ENCODE assay signal across 7 mouse cellular contexts in genomic region chr2:25577951-25578795, GRCm38 (mm10). TPM values are rescaled to one million over a fixed set of nuclear protein-coding genes. Genes with fewer than 3 reads are reported as not detected.
DNase-seq lines count a peak whose midpoint lies in the region; ATAC-seq and TF ChIP-seq lines count a peak whose summit lies in the region.

No protein-coding gene starts in this region.

- peaks cover 58% of the 10 kb centered on the region for H3K27me3 ChIP-seq in lung, embryonic 15.5 days
- H3K27me3 ChIP-seq in forebrain, postnatal 0 days (ENCODE audit: insufficient read depth, low read length): peaks cover 40% of the 10 kb centered on the region
- H3K27me3 ChIP-seq in liver, embryonic 13.5 days: peaks cover 62% of the 10 kb centered on the region
- H3K27me3 ChIP-seq in stomach, postnatal 0 days (ENCODE audit: control insufficient read depth, insufficient read depth, low read length): peaks cover 26% of the 10 kb centered on the region

- ATAC-seq in lung, embryonic 15.5 days (ENCODE audit: borderline replicate concordance, extremely low read depth, low FRiP score, low TSS enrichment): no peak
- no peak for ATAC-seq in forebrain, postnatal 0 days
- no peak for ATAC-seq in liver, embryonic 13.5 days (ENCODE audit: low read depth)
- ATAC-seq in stomach, postnatal 0 days (ENCODE audit: low FRiP score, low TSS enrichment): no peak

- peaks cover 78% of the 10 kb centered on the region for H3K4me1 ChIP-seq in lung, embryonic 15.5 days
- peaks cover 34% of the 10 kb centered on the region for H3K4me1 ChIP-seq in forebrain, postnatal 0 days (ENCODE audit: insufficient read depth)
- peaks cover 82% of the 10 kb centered on the region for H3K4me1 ChIP-seq in liver, embryonic 13.5 days (replicated peaks)
- H3K4me1 ChIP-seq in stomach, postnatal 0 days (replicated peaks; ENCODE audit: control insufficient read depth, insufficient read depth): peaks cover 12% of the 10 kb centered on the region; the same call in 1 of the 2 replicates

- peak overlapping the region; percentile 22 for H3K4me3 ChIP-seq in lung, embryonic 15.5 days
- peak overlapping the region; percentile 21; the same call in 1 of the 2 replicates for H3K4me3 ChIP-seq in forebrain, postnatal 0 days (ENCODE audit: low read depth, low read length)
- H3K4me3 ChIP-seq in liver, embryonic 13.5 days (replicated peaks): peak overlapping the region; percentile 23
- H3K4me3 ChIP-seq in stomach, postnatal 0 days (ENCODE audit: low read depth, low read length): peak overlapping the region; percentile 18; the same call in 1 of the 2 replicates

- no peaks in the 10 kb centered on the region for H3K9me3 ChIP-seq in lung, embryonic 15.5 days
- H3K9me3 ChIP-seq in forebrain, postnatal 0 days (ENCODE audit: low read length): no peaks in the 10 kb centered on the region
- no peaks in the 10 kb centered on the region for H3K9me3 ChIP-seq in liver, embryonic 13.5 days (replicated peaks)
- H3K9me3 ChIP-seq in stomach, postnatal 0 days (ENCODE audit: control insufficient read depth, low read length): no peaks in the 10 kb centered on the region

- TF ChIP-seq EP300 in stomach, postnatal 0 days (optimal IDR thresholded peaks at IDR 0.05): no peak

- peaks cover 1% of the 10 kb centered on the region; the same call in 1 of the 2 replicates for H3K36me3 ChIP-seq in lung, embryonic 15.5 days
- H3K36me3 ChIP-seq in forebrain, postnatal 0 days (ENCODE audit: insufficient read depth): peaks cover 25% of the 10 kb centered on the region; the same call in 1 of the 2 replicates
- peaks cover 5% of the 10 kb centered on the region; the same call in 1 of the 2 replicates for H3K36me3 ChIP-seq in liver, embryonic 13.5 days
- no peaks in the 10 kb centered on the region for H3K36me3 ChIP-seq in stomach, postnatal 0 days (ENCODE audit: control insufficient read depth, insufficient read depth, low read length)

- H3K27ac ChIP-seq in lung, embryonic 15.5 days: no peak overlapping the region
- no peak overlapping the region for H3K27ac ChIP-seq in forebrain, postnatal 0 days (ENCODE audit: low read depth, low read length)
- no peak overlapping the region for H3K27ac ChIP-seq in liver, embryonic 13.5 days
- H3K27ac ChIP-seq in stomach, postnatal 0 days (replicated peaks): no peak overlapping the region

- H3K4me2 ChIP-seq in lung, embryonic 15.5 days: peak overlapping the region; percentile 46
- peak overlapping the region; percentile 14 for H3K4me2 ChIP-seq in forebrain, postnatal 0 days (ENCODE audit: low read depth)
- H3K4me2 ChIP-seq in liver, embryonic 13.5 days: peak overlapping the region; percentile 28
- H3K4me2 ChIP-seq in stomach, postnatal 0 days (replicated peaks; ENCODE audit: low read depth): peak overlapping the region; percentile 33

- WGBS in lung, embryonic 15.5 days: 5% methylated on average over 75 of the region's 75 CpGs
- 13% methylated on average over 75 of the region's 75 CpGs for WGBS in forebrain, postnatal 0 days
- 7% methylated on average over 75 of the region's 75 CpGs for WGBS in liver, embryonic 13.5 days (ENCODE audit: insufficient replicate concordance)
- 9% methylated on average over 71 of the region's 75 CpGs for WGBS in stomach, postnatal 0 days

- peak; percentile 37; the same call in 1 of the 2 replicates for TF ChIP-seq CTCF in forebrain, postnatal 0 days (IDR thresholded peaks at IDR 0.05; ENCODE audit: low read depth)
- TF ChIP-seq CTCF in stomach, postnatal 0 days (IDR thresholded peaks at IDR 0.05; ENCODE audit: low read depth): peak; percentile 50

- no peak overlapping the region for H3K9ac ChIP-seq in lung, embryonic 15.5 days
- H3K9ac ChIP-seq in forebrain, postnatal 0 days: no peak overlapping the region
- H3K9ac ChIP-seq in liver, embryonic 13.5 days: no peak overlapping the region
- no peak overlapping the region for H3K9ac ChIP-seq in stomach, postnatal 0 days (ENCODE audit: low read length)

- no peak for DNase-seq in lung, postnatal 36 days
- peak; percentile 67 to 77 for DNase-seq in cerebellum, postnatal 10 days
- DNase-seq in forebrain, postnatal 0 days: peak; percentile 30
- DNase-seq in liver, embryonic 13.5 days: no peak
- peak; percentile 39 for DNase-seq in stomach, postnatal 0 days (ENCODE audit: low spot score)
- DNase-seq in frontal cortex, adult 2 months (ENCODE audit: extremely low spot score in 1 of 2, low spot score in 1 of 2): no peak

RNA-seq across cellular contexts. Expression of gene Phpt1, which starts 3.1 kb away (rescaled TPM):
- 163 and 177 TPM in 2 replicates for polyA plus RNA-seq in lung, embryonic 15.5 days (2015; fragmentation: Nextera tagmentation; extraction: Ambion mirVana)
- total RNA-seq in forebrain, postnatal 0 days (2014; rRNA removed): 33.7 and 43.2 TPM in 2 replicates
- 171 and 185 TPM in 2 replicates for polyA plus RNA-seq in forebrain, postnatal 0 days (2015; fragmentation: Nextera tagmentation; extraction: Ambion mirVana)
- polyA plus RNA-seq in liver, embryonic 13.5 days (2015; fragmentation: Nextera tagmentation; extraction: Ambion mirVana): 50.2 and 50.3 TPM in 2 replicates
- 87.0 and 87.5 TPM in 2 replicates for polyA plus RNA-seq in stomach, postnatal 0 days (2015; fragmentation: Nextera tagmentation; extraction: Ambion mirVana)
- 134 and 161 TPM in 2 replicates for polyA plus RNA-seq in frontal cortex, adult 2 months (2012; rRNA removed)

RNA-seq across cellular contexts. Expression of gene Ajm1, which starts 3.4 kb away (rescaled TPM):
- polyA plus RNA-seq in lung, embryonic 15.5 days (2015; fragmentation: Nextera tagmentation; extraction: Ambion mirVana): 0.09 TPM in 1 of 2 replicates, not detected in the other
- 13.5 and 16.0 TPM in 2 replicates for total RNA-seq in forebrain, postnatal 0 days (2014; rRNA removed)
- polyA plus RNA-seq in forebrain, postnatal 0 days (2015; fragmentation: Nextera tagmentation; extraction: Ambion mirVana): 11.3 and 13.7 TPM in 2 replicates
- 0.02 TPM in 1 of 2 replicates, not detected in the other for polyA plus RNA-seq in liver, embryonic 13.5 days (2015; fragmentation: Nextera tagmentation; extraction: Ambion mirVana)
- polyA plus RNA-seq in stomach, postnatal 0 days (2015; fragmentation: Nextera tagmentation; extraction: Ambion mirVana): 0.29 and 0.52 TPM in 2 replicates
- polyA plus RNA-seq in frontal cortex, adult 2 months (2012; rRNA removed): 114 and 122 TPM in 2 replicates

RNA-seq across cellular contexts. Expression of gene Mamdc4, which starts 3.5 kb away (rescaled TPM):
- 4.5 and 7.1 TPM in 2 replicates for polyA plus RNA-seq in lung, embryonic 15.5 days (2015; fragmentation: Nextera tagmentation; extraction: Ambion mirVana)
- total RNA-seq in forebrain, postnatal 0 days (2014; rRNA removed): 1.0 and 9.0 TPM in 2 replicates
- polyA plus RNA-seq in forebrain, postnatal 0 days (2015; fragmentation: Nextera tagmentation; extraction: Ambion mirVana): 0.21 and 0.26 TPM in 2 replicates
- polyA plus RNA-seq in liver, embryonic 13.5 days (2015; fragmentation: Nextera tagmentation; extraction: Ambion mirVana): 1.6 and 2.7 TPM in 2 replicates
- 0.34 and 0.55 TPM in 2 replicates for polyA plus RNA-seq in stomach, postnatal 0 days (2015; fragmentation: Nextera tagmentation; extraction: Ambion mirVana)
- 2.1 and 2.5 TPM in 2 replicates for polyA plus RNA-seq in frontal cortex, adult 2 months (2012; rRNA removed)

RNA-seq across cellular contexts. Expression of gene Edf1, which starts 20.5 kb away (rescaled TPM):
- polyA plus RNA-seq in lung, embryonic 15.5 days (2015; fragmentation: Nextera tagmentation; extraction: Ambion mirVana): 311 and 323 TPM in 2 replicates
- total RNA-seq in forebrain, postnatal 0 days (2014; rRNA removed): 151 and 174 TPM in 2 replicates
- 368 and 392 TPM in 2 replicates for polyA plus RNA-seq in forebrain, postnatal 0 days (2015; fragmentation: Nextera tagmentation; extraction: Ambion mirVana)
- polyA plus RNA-seq in liver, embryonic 13.5 days (2015; fragmentation: Nextera tagmentation; extraction: Ambion mirVana): 275 and 306 TPM in 2 replicates
- polyA plus RNA-seq in stomach, postnatal 0 days (2015; fragmentation: Nextera tagmentation; extraction: Ambion mirVana): 351 and 372 TPM in 2 replicates
- polyA plus RNA-seq in frontal cortex, adult 2 months (2012; rRNA removed): 287 and 289 TPM in 2 replicates

RNA-seq across cellular contexts. Expression of gene Rabl6, which starts 30.1 kb away (rescaled TPM):
- 74.0 and 75.2 TPM in 2 replicates for polyA plus RNA-seq in lung, embryonic 15.5 days (2015; fragmentation: Nextera tagmentation; extraction: Ambion mirVana)
- 68.2 and 79.3 TPM in 2 replicates for total RNA-seq in forebrain, postnatal 0 days (2014; rRNA removed)
- polyA plus RNA-seq in forebrain, postnatal 0 days (2015; fragmentation: Nextera tagmentation; extraction: Ambion mirVana): 51.8 and 54.9 TPM in 2 replicates
- polyA plus RNA-seq in liver, embryonic 13.5 days (2015; fragmentation: Nextera tagmentation; extraction: Ambion mirVana): 29.7 and 29.8 TPM in 2 replicates
- 30.9 and 32.2 TPM in 2 replicates for polyA plus RNA-seq in stomach, postnatal 0 days (2015; fragmentation: Nextera tagmentation; extraction: Ambion mirVana)
- polyA plus RNA-seq in frontal cortex, adult 2 months (2012; rRNA removed): 130 and 148 TPM in 2 replicates

Comparison
In these comparisons a context has a peak if more than half of its experiments do, and no peak if none do; other contexts are left out.
1. DNase-seq: peak in cerebellum, postnatal 10 days (2 of 2), forebrain, postnatal 0 days (single experiment) and stomach, postnatal 0 days (single experiment); none in lung, postnatal 36 days (single experiment), liver, embryonic 13.5 days (single experiment) and frontal cortex, adult 2 months (0 of 2).
2. Peak in every context shown above with its lines, with median percentiles within 50 percentile points of each other: H3K4me2 ChIP-seq and H3K4me3 ChIP-seq.